Mouse (Mus musculus): Measurements from ENCODE around the gene Smarcc2.
"Not testable (repeated sequence)": the region's sequence is repeated elsewhere in the genome, so short reads cannot be mapped to it uniquely, and the experiment has no call there.

Gene Smarcc2

DNA sequence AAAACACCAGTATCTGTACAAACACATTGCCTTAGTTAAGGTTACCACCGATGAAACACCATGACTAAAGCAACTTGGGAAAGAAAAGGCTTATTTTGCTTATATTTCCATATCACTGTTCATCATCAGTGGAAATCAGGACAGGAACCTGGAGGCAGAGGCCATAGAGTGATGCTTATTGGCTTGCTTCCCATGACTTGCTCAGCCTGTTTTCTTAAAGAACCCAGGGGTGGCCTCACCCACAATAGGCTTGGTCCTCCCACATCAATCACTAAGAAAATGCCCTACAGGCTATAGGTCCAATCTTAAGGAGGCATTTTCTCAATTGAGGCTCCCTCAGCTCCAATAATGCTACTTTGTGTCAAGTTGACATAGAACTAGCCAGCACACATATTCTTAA lies 16.3 kb upstream of the Smarcc2 start:
- no peak for DNase-seq (ENCODE audit: low read depth)

DNA sequence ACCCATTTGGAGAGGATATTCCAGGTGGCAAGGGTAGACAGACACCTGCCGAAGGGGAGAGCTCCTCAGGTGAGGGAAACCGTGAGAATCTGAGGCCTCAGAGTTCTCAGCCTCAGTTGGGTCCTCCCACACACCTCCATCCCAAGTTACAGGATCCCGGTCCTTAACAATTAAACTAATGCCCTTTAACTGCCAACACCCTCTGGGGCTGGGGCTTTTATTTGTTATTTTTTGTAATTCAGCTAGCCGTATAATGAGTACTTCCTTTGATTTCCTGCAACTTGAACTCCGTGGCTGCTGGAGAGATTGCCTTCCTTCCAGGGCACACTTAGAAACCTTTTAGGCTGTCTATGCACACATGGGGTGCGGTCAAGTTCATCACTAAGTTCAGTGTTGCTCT lies 14.7 kb upstream of the Smarcc2 start:
- no peak for DNase-seq (ENCODE audit: low read depth)

DNA sequence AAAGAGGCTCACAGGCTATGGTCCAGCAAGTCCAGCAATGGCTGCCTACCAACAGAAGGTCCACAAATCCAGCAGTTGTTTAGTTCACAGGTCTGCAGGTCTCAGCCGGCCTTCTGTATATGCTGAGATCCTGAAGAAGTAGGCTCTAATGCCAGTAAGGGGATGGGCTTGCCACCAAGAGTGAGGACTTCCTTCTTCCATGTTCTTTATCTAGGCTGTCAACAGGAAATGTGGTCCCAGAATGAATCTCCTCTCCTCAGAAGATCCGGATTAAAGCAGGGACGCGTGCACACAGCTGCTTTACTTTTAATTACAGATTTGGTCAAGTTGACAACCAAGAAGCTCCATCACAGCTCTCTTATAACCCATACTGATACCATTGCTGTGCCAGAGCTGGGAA lies 13.6 kb upstream of the Smarcc2 start:
- no peak for DNase-seq (ENCODE audit: low read depth)

- no peak for DNase-seq (ENCODE audit: low read depth)
Observed at GRCm38 (mm10) chr10:128451014-128451413, 8.0 kb upstream of the Smarcc2 start.

- no peak for DNase-seq (ENCODE audit: low read depth)
Observed at GRCm38 (mm10) chr10:128454471-128454870, 4.6 kb upstream of the Smarcc2 start.

DNA sequence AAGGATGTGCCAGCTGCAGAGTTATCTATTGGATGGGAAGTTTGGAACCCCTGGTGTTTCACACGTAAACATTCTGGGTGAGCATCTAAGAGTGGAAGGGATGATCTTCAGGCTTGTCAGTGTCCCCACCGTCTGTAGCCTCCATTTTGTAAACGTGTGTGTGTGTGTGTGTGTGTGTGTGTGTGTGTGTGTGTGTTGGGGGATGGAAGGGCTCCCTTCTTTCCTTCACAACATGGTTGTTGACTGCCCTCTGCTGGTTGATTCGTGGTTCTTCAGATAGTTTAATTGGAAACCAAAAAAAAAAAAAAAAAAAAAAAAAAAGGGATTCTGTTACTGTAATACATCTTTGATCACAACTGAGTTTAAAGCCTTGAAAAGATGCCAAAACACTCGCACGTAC lies 3.8 kb upstream of the Smarcc2 start:
- DNase-seq (ENCODE audit: low read depth): peak; percentile 36

DNA sequence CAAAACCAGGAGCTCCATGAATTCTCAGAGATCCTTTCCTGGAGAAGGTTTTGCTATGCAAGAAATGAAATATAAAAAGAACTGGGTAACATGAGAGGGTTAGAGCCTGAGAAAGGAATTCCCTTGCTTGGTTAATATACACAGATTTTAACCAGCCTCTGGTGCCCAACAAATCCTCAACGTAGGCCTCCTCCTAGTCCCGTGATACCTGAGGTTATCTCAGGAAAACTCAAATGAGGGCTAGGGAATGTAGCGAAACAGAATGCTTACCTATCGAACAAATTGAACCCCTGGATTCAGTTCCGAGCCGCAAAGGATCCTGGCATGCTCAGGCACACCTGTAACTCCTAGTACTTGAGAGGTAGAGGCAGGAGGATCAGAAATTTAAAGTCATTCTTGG lies 1.4 kb upstream of the Smarcc2 start:
- no peak for DNase-seq (ENCODE audit: low read depth)

DNA sequence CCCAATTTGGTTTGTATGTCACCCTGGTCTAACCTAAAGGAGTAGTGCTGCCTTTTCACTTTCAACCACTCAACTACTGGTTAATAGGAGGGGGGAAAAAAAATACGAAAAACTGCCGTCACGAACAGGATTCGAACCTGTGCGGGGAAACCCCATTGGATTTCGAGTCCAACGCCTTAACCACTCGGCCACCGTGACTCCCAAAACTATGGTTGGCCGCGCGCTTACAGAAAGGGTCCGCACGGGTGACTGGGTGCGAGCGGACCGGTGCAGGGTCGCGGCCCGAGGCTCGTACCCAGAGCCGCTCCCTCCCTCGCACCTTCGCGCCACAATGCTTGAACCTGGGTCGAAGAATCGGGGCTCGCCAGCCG lies 715 bp upstream of the Smarcc2 start:
- DNase-seq (ENCODE audit: low read depth): peak; percentile 54

- no peak for DNase-seq (ENCODE audit: low read depth)
Observed at GRCm38 (mm10) chr10:128459409-128460269, 591 bp downstream of the Smarcc2 start.

- DNase-seq (ENCODE audit: low read depth): no peak
Observed at GRCm38 (mm10) chr10:128460270-128460630, 1.2 kb downstream of the Smarcc2 start.

GRCm38 (mm10) chr10:128474366-128474765 lies 15.3 kb downstream of the Smarcc2 start:
- DNase-seq (ENCODE audit: low read depth): no peak

DNA sequence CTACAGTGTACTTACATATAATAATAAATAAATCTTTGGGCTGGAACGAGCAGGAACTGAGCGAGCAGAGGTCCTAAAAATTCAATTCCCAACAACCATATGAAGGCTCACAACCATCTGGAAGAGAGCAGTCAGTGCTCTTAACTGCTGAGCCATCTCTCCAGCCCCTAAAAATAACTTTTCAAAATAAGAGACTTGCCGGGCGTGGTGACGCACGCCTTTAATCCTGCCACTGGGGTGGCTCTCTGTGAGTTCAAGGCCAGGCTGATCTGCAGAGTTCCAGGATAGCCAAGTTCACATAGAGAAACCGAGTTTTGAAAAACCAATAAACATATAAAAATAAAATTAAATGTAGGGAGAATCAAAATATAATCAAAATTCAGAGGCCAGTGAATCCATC lies 27.3 kb downstream of the Smarcc2 start:
- no peak for DNase-seq (ENCODE audit: low read depth)

- DNase-seq (ENCODE audit: low read depth): no peak
Observed at GRCm38 (mm10) chr10:128487861-128488712, 29.0 kb downstream of the Smarcc2 start.

- no peak for DNase-seq (ENCODE audit: low read depth)
Observed at GRCm38 (mm10) chr10:128488776-128489175, 29.7 kb downstream of the Smarcc2 start.

DNA sequence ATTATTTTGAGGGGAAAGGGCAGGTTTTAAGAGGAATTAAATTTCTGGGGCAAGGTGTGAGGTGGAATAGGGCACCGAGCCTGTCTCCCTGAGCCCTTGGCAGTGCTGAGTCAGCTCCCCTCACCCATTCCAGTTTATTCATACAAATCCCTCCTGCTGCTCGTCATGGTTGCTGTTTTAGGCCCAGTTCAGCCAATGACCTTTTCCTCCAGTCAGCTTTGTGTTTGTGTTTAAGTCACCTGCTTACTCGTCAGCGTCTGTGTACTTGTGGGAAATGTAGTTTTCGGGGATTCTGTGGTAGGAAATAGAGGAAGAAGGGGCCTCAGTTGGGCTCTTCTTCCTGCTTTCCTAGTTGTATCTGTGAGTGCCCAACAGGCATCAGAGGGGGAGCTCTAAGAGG lies 30.3 kb downstream of the Smarcc2 start:
- peak; percentile 49 for DNase-seq (ENCODE audit: low read depth)

DNA sequence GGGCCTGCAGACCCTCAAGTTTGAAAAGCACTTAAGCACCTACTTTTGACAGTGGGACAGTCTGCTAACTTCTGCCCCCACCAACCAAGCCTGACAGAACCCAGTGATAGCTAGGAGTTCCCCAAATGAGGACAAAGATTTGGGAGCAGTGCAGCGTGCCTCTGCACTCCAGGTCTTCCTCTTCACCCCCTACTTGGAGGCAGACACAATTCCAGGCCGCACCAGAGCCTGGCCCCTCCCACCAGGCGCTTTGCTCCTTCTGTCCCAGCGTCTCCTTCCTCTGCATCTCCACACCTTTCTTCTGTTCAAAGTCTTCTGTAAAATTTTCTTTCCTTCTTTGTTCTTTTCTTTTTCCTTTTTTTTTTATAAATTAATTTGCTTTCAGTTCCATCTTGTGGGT lies 30.7 kb downstream of the Smarcc2 start:
- no peak for DNase-seq (ENCODE audit: low read depth)

GRCm38 (mm10) chr10:128490232-128490631 lies 31.2 kb downstream of the Smarcc2 start:
- DNase-seq (ENCODE audit: low read depth): no peak

DNA sequence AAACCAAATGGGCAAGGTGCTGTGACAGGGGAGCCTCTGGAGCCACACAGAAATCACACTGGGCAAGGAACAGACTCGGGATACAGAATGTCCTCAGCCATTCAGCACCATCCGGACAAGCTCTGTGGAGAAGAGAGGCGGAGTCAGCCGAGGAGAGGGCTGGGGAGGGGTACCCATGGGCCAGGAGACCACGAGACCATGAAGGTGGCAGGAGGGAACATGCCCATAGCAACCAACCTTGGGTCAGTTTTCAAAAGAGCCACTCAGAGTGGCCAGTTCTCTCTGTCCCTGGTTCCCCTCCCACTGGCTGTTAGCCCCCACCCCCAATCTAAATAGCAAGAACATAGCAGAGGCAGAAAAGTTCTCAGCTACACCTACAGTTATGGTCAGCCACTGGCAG lies 31.9 kb downstream of the Smarcc2 start:
- DNase-seq (ENCODE audit: low read depth): no peak

- DNase-seq (ENCODE audit: low read depth): no peak
Observed at GRCm38 (mm10) chr10:128491495-128491894, 32.4 kb downstream of the Smarcc2 start.

DNA sequence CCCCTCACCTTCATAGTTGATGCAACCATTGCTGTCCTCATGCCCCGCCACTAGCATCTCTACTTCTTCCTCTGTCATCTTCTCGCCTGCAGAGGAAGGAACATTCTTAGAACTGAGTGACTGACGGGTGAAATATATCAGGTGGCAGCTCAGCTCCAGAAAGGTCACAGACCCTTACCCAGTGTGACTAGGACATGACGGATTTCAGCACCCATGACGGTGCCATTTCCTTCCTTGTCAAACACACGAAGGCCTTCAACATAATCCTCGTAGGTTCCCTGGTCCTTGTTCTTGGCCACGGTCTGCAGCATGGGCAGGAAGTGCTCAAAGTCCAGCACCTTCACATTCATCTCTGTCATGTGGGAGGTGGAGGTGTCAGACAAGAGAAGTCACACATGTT lies 33.0 kb downstream of the Smarcc2 start:
- not testable (repeated sequence) for DNase-seq (ENCODE audit: low read depth)

GRCm38 (mm10) chr10:128492633-128493311 lies 33.7 kb downstream of the Smarcc2 start:
- peak; percentile 53 for DNase-seq (ENCODE audit: low read depth)

DNA sequence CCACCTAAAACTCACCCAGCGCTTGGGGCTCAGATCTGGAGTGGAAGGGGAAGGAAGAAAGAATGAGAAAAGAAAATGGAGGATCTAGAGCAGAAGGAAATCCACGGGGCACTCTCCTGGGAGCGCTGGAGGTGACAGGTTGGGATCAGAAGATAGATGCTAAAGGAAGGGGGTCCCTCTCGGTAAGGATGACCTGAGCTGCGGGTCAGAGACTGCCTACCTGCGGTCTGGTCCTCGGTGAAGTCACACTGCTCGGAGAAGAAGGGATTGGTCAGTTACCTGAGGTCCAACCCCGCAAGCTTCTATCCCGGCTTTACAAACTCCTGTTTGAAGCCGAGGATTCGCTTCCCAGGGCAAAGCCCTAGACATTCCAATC lies 34.3 kb downstream of the Smarcc2 start:
- no peak for DNase-seq (ENCODE audit: low read depth)
